Mouse (Mus musculus) heart, embryonic 14.5 days (tissue): ENCODE data around the gene Trim9. TPM values are rescaled to one million over a fixed set of nuclear protein-coding genes. Genes with fewer than 3 reads are reported as not detected.
A peak's percentile ranks its signal among the peaks of the same experiment; 100 is the strongest.

ENCODE experiments used
- ATAC-seq: fragments of 200-750 bp; cut with Nextera tagmentation; 2 replicates; pipeline ENCODE4 v1.8.0; 2017; ENCODE audit warnings: low read depth, moderate TSS enrichment; ENCODE audit not compliant: insufficient number of reproducible peaks, insufficient read depth, low FRiP score
- H3K27ac ChIP-seq, 2 experiments: fragments of 200-500 bp in 1 of 2; fragments of 300-500 bp in 1 of 2; sonication (generic) in 1 of 2; replicated peaks in 1 of 2; 2 replicates each; pipeline ENCODE4 v1.5.1; 2012 to 2014; ENCODE audit warnings: low read depth in 2 of 2, low read length in 2 of 2, control low read depth in 1 of 2, mild to moderate bottlenecking in 1 of 2, mixed read lengths in 1 of 2; ENCODE audit not compliant: control insufficient read depth in 1 of 2, insufficient read depth in 1 of 2
- H3K27me3 ChIP-seq: fragments of 300-500 bp; sonication (generic); 2 replicates; pipeline ENCODE4 v1.6.1; 2014; ENCODE audit warnings: mild to moderate bottlenecking, low read length, control low read depth; ENCODE audit not compliant: control insufficient read depth, insufficient read depth
- H3K36me3 ChIP-seq: fragments of 300-500 bp; sonication (generic); 2 replicates; pipeline ENCODE4 v1.6.1; 2014; ENCODE audit warnings: mild to moderate bottlenecking, control low read depth, low read length, mixed read lengths; ENCODE audit not compliant: control insufficient read depth, insufficient read depth
- H3K4me1 ChIP-seq, 2 experiments: fragments of 200-500 bp in 1 of 2; fragments of 300-500 bp in 1 of 2; sonication (generic) in 1 of 2; 2 replicates each; pipeline ENCODE4 v1.6.1; 2012 to 2014; ENCODE audit warnings: low read length in 2 of 2, control low read depth in 1 of 2, mixed read lengths in 1 of 2; ENCODE audit not compliant: control insufficient read depth in 2 of 2, insufficient read depth in 2 of 2
- H3K4me2 ChIP-seq: fragments of 300-500 bp; sonication (generic); 2 replicates; pipeline ENCODE4 v1.6.1; 2014; ENCODE audit warnings: mild to moderate bottlenecking, low read length
- H3K4me3 ChIP-seq, 2 experiments: fragments of 200-500 bp in 1 of 2; fragments of 300-500 bp in 1 of 2; sonication (generic) in 1 of 2; 2 replicates each; pipeline ENCODE4 v1.5.1; 2012 to 2014; ENCODE audit warnings: low read length in 2 of 2, mild to moderate bottlenecking in 2 of 2, control low read depth in 1 of 2, low read depth in 1 of 2, moderate library complexity in 1 of 2; ENCODE audit not compliant: control insufficient read depth in 1 of 2, insufficient read depth in 1 of 2
- H3K9ac ChIP-seq: fragments of 300-500 bp; sonication (generic); 2 replicates; pipeline ENCODE4 v1.6.1; 2014; ENCODE audit warnings: mild to moderate bottlenecking, low read length
- H3K9me3 ChIP-seq: fragments of 300-500 bp; sonication (generic); 2 replicates; pipeline ENCODE4 v1.6.1; 2016; ENCODE audit warnings: low read length, control low read depth; ENCODE audit not compliant: control insufficient read depth
- WGBS: fragments of 180-500 bp; shearing (Covaris S2); extraction: QIAGEN DNeasy Blood & Tissue Kit; methylation state at CpG from one replicate; pipeline ENCODE4 v1.1.7; 2014; 5-methylcytosine and 5-hydroxymethylcytosine counted together
- polyA plus RNA-seq: library from polyadenylated mRNA; unstranded; fragments of >200 nt; fragmentation: Nextera tagmentation; extraction: Ambion mirVana; gene quantifications from 2 replicates; pipeline ENCODE4 v1.2.1, GENCODE M21; 2014

Trim9 gene
- polyA plus RNA-seq, 1 experiment from 2014 or later, result 0.30 TPM

DNA sequence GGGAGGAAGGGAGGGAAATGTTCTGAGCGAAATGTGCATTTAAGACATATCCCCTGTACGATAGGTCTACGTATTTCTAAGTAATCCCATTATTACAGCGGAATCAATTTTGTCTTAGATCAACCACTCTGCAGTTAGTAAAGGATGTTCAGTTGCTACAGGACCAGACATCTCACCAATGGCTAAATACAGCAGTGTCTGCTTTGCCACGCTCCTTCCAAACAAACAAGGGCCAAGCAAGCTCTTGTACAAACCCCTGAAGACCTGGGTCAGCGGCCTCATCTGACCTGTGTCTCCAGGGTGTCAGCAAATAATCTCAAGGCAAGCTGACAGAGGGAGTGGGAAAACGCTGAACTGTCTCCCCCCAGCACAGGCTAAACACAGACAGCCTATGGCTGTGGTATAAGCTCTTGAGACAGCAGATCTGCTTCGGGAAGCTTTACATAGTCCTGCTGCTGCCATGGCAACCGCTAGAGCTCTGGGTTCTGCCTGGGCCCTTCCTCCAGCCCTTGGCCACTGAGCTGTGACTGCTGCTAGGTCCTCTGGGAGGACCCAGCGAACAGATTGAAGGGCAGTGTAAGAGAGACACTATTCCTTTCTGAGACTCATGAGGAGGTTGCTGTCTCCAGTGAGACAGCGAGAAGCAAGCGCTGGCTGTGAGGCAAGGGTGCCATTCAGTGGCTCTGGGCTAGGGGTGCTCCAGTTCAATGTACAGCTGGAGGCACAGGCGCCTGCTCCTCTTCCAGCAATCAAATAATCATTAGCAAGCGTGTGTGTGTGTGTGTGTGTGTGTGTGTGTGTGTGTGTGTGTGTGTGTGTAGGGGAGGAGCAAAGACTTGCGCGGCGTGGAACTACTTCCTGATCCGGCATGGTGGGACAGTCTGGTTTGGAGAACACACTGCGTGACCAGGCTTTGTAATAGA, 20.2 kb upstream of the Trim9 start:
- H3K36me3 ChIP-seq, result no peaks in the 10 kb centered on the region
- H3K9ac ChIP-seq, result no peak overlapping the region
- H3K9me3 ChIP-seq, result no peaks in the 10 kb centered on the region
- H3K27me3 ChIP-seq, result no peaks in the 10 kb centered on the region
- peak overlapping the region; percentile 47 for H3K4me2 ChIP-seq
- WGBS, result 42% methylated on average over 19 of the region's 19 CpGs
- H3K4me3 ChIP-seq, result no peak overlapping the region
- no peak overlapping the region for H3K27ac ChIP-seq
- peaks cover 6 to 8% of the 10 kb centered on the region in 2 experiments; a peak in 3 of 4 replicates for H3K4me1 ChIP-seq
- ATAC-seq, result no peak; the same call in 1 of the 2 replicates

DNA sequence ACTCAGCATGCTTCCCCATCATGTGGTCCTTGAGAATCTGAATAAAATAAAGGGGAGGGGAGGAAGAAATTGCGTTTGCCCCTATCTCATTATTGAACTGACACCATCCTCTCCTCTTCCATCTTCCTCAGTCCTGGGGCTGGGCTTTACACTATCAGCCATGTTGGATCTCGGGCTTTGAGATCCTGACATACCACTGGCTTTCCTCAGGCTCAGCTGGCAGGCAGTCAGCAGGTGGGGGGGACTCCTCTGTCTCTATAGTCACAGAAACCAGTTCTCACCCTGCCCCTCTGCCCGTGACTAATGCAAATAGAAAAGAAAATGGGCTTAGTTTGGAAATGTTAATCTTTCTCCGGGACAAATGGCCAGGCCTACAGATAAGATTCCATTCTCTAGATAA, 15.6 kb upstream of the Trim9 start:
- Histone ChIP-seq H3K4me1 (peaks cover 6 to 7% of the 10 kb centered on the region in 2 experiments; a peak in 3 of 4 replicates), H3K4me3 (no peak overlapping the region), H3K27ac (no peak overlapping the region), H3K36me3 (no peaks in the 10 kb centered on the region), H3K9ac (no peak overlapping the region), H3K27me3 (no peaks in the 10 kb centered on the region), H3K4me2 (no peak overlapping the region), H3K9me3 (no peaks in the 10 kb centered on the region)
- WGBS, result 16% methylated on average over 4 of the region's 4 CpGs
- no peak for ATAC-seq

DNA sequence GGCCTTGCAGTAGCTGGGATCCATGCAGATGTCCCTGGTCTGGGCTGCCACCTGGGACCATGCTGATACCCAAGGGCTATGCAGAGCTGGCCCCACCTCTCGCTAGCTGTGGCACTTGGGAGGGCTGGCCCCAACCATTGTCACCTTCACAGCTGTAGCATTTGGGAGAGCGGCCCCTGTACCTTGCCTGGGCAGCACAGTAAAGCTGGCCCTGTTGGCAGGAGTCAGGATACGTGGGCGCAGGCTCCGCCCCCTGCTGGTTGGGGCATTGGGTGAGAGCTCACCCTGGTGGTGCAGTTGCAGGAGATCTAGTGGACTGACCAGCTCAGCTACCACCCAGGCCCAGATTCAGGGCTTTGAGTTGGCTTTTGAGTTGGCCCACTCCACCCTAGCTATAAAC, 12.9 kb upstream of the Trim9 start:
- Histone ChIP-seq H3K27ac (no peak overlapping the region), H3K4me2 (no peak overlapping the region), H3K27me3 (no peaks in the 10 kb centered on the region), H3K36me3 (no peaks in the 10 kb centered on the region), H3K9ac (no peak overlapping the region), H3K4me1 (no peaks in the 10 kb centered on the region), H3K4me3 (no peak overlapping the region), H3K9me3 (no peaks in the 10 kb centered on the region)
- no peak for ATAC-seq
- 77% methylated on average over 5 of the region's 5 CpGs for WGBS

DNA sequence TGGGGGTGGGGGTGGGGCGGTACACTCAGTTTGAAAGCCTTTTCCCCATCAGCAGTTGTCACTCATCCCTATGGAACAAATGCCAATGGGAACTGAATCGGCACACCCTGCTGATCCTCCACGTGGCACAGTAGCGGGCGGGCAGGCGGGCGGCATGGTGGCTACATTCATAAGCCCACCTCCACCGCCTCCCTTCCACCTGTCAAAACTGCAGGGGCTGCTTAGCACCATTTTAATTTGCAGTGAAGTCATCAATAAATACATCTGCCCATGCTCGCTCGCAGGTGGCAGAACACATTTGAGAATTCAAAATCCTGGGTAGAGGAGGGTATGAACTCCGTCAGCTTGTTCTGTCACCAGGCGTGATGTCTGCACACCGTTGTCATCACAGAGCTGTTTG, 12.0 kb upstream of the Trim9 start:
- Histone ChIP-seq H3K27ac (no peak overlapping the region), H3K36me3 (no peaks in the 10 kb centered on the region), H3K4me1 (no peaks in the 10 kb centered on the region), H3K9me3 (no peaks in the 10 kb centered on the region), H3K4me2 (no peak overlapping the region), H3K4me3 (no peak overlapping the region), H3K9ac (no peak overlapping the region), H3K27me3 (no peaks in the 10 kb centered on the region)
- ATAC-seq, result no peak
- whole genome bisulfite sequencing, result 62% methylated on average over 13 of the region's 13 CpGs

DNA sequence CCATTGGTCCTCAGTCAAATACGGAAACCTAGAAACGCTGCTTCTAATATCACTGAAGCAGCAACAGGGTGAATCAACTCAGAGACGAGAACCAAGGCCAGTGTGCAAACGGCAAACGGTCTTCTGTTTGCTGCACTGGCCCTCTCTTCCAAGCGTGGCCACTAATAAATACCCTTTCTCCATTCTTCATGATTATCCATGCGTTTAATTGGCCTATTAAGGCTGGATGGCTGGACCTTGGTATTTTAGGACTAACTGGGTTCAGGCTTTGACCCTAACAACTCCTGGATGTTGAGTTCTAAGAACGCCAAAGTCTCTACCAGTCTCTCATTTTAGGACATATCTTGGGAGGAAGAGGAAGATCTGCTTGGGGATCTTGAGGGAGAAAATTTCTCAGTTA, 7.5 kb upstream of the Trim9 start:
- no peaks in the 10 kb centered on the region for H3K4me1 ChIP-seq
- H3K9ac ChIP-seq, result no peak overlapping the region
- no peak overlapping the region for H3K27ac ChIP-seq
- WGBS, result 81% methylated on average over 8 of the region's 8 CpGs
- no peaks in the 10 kb centered on the region for H3K9me3 ChIP-seq
- H3K4me2 ChIP-seq, result no peak overlapping the region
- H3K27me3 ChIP-seq, result no peaks in the 10 kb centered on the region
- no peak for ATAC-seq
- no peaks in the 10 kb centered on the region for H3K36me3 ChIP-seq
- H3K4me3 ChIP-seq, result no peak overlapping the region

DNA sequence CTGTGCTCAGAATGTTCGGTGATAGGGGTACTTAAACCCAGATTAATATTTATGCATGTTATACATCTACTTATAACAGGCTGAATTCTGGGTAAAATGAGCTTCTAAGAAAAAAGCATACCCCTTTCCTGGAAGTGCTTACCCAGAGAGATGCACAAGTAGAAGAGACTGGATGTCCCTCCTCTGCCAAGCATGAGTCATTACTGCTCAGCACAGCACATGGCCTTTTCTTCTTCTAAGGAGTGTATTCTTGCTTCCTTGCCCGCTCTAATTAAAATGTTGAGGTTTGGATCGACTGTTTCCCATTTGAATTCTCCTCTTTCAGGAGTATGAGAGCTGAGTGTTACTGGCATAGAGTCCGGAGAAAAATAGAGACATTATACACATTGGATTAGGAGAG, 3.1 kb upstream of the Trim9 start:
- Histone ChIP-seq H3K4me3 (no peak overlapping the region), H3K27ac (no peak overlapping the region), H3K9ac (no peak overlapping the region), H3K27me3 (peaks cover 15% of the 10 kb centered on the region), H3K9me3 (no peaks in the 10 kb centered on the region), H3K4me1 (peaks cover 13 to 17% of the 10 kb centered on the region in 2 experiments), H3K4me2 (no peak overlapping the region), H3K36me3 (no peaks in the 10 kb centered on the region)
- no peak for ATAC-seq
- 75% methylated on average over 4 of the region's 4 CpGs for WGBS

DNA sequence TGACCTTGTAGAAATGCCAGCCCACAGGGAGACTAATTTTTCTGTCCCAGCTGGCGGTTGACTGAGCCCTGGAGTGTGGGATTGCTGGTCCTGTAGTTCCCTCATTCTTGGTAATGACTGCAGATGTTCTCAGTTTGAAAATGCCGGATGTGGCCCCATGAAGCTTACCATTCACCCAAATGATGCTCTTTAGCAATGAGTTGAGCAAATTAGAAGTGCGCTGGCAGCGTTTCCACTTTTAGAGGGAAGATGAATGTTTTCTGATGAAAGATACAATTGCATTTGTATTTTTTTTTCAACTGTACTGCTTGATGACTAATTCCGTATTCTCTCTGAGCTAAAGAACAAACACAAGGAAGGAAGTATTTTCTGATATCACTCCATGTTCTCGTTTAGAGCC, 2.4 kb upstream of the Trim9 start:
- WGBS, result 62% methylated on average over 6 of the region's 6 CpGs
- Histone ChIP-seq H3K4me2 (no peak overlapping the region), H3K36me3 (no peaks in the 10 kb centered on the region), H3K4me1 (peaks cover 13 to 17% of the 10 kb centered on the region in 2 experiments), H3K9ac (no peak overlapping the region), H3K27ac (no peak overlapping the region), H3K27me3 (peaks cover 20% of the 10 kb centered on the region), H3K4me3 (no peak overlapping the region), H3K9me3 (no peaks in the 10 kb centered on the region)
- no peak for ATAC-seq
